Mouse (Mus musculus): ENCODE data around the gene Ung. TPM values are rescaled to one million over a fixed set of nuclear protein-coding genes. Genes with fewer than 3 reads are reported as not detected.

Ung gene
- total RNA-seq, 2 experiments from 2014 or later = 2.4 to 2.5 TPM

DNA sequence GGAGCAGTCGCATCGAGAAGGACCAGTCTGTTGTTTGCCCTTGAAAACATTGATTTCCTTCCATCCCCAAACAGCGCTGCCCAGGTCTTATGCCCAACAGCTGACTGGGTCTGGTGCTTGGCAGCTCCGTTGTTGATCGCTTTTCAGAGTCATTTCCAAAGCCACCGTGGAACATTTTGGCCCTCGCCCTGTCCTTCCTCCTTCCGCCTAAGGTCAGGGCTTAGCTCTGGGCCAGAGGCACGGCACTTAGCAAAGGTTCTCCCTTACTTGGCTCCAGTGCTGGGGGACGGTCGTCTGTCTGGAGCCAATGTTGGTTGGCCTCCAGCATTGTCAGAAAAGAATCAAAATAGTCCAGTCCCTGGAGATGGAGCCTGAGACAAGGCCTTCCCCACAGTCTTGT, 49.4 kb downstream of the Ung start:
- H3K27ac ChIP-seq = peak overlapping the region; percentile 82

GRCm38 (mm10) chr5:114183493-114183892, 53.3 kb downstream of the Ung start:
- Histone ChIP-seq H3K27ac (no peak overlapping the region), H3K4me3 (no peak overlapping the region)
- DNase-seq (ENCODE audit: low spot score in 2 of 2) = no peak
- no peak for TF ChIP-seq CTCF (conservative IDR thresholded peaks at IDR 0.05)

More for the DNA sequence above, 49.4 kb downstream of the Ung start:
- TF ChIP-seq CTCF (conservative IDR thresholded peaks at IDR 0.05) = no peak
- no peak for DNase-seq (ENCODE audit: low spot score in 2 of 2)
- H3K4me3 ChIP-seq = no peak overlapping the region

DNA sequence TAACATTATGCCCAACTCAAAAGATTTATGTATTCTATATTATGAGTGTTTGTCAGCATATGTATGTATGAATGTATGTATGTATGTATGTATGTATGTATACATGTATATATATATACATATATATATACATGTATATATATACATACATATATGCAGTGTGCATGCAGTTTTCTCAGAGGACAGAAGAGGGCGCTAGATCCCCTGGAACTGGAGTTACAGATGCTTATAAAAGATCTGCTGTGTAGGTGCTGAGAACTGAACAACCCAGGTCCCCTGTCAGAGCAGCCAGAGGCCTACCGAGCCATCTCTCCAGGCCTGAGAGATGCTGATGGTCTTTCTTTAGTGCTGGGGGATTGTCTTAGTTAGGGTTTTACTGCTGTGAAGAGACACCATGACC, 56.9 kb downstream of the Ung start:
- no peak for DNase-seq (ENCODE audit: low spot score in 2 of 2)
- H3K27ac ChIP-seq = no peak overlapping the region
- TF ChIP-seq CTCF (conservative IDR thresholded peaks at IDR 0.05) = peak; percentile 42
- H3K4me3 ChIP-seq = no peak overlapping the region

Other genes with a start within 250 kb of the Ung start
- gene Coro1c, start 221.6 kb upstream of the Ung start, total RNA-seq (2021) = 100 to 1,000 TPM in 1 of 2 experiments, 10 to 100 TPM in 1; 95.2 to 101 TPM
- 10 to 100 TPM; 25.8 to 28.1 TPM for gene Ssh1, start 136.5 kb upstream of the Ung start, total RNA-seq (2021)
- not detected for gene Dao, start 126.7 kb upstream of the Ung start, total RNA-seq (2021)
- gene Usp30, start 64.9 kb upstream of the Ung start, total RNA-seq (2021) = 10 to 100 TPM; 37.8 to 39.0 TPM
- gene Svop, start 38.8 kb upstream of the Ung start, total RNA-seq (2021) = 100 to 1,000 TPM; 170 to 182 TPM
- gene Alkbh2, start 2.2 kb upstream of the Ung start, total RNA-seq (2021) = 1 to 10 TPM; 4.8 to 5.1 TPM
- 1 to 10 TPM; 5.3 to 7.8 TPM for gene Acacb, start 16.1 kb downstream of the Ung start, total RNA-seq (2021)
- not detected for gene Foxn4, start 143.4 kb downstream of the Ung start, total RNA-seq (2021)
- 1 to 10 TPM; 3.8 to 5.6 TPM for gene Myo1h, start 158.8 kb downstream of the Ung start, total RNA-seq (2021)

Data from layer of hippocampus, adult 2 months (tissue).